Mouse (Mus musculus) CH12.LX (cell line): Measurements from ENCODE around the gene Dcx.

ENCODE experiments used
- CHD1 ChIP-seq: IDR thresholded peaks from 2 replicates; pipeline ENCODE4 v1.6.1; 2012; ENCODE audit warnings: low read depth, low read length, improper control_type of control experiment, inconsistent platforms
- CHD2 ChIP-seq: IDR thresholded peaks from 2 replicates; pipeline ENCODE4 v1.6.1; 2011; ENCODE audit warnings: low read length, improper control_type of control experiment
- CTCF ChIP-seq, 2 experiments: IDR thresholded peaks in 1 of 2; conservative IDR thresholded peaks in 1 of 2; 2 replicates each; pipeline ENCODE4 v1.5.1; 2011 to 2012; ENCODE audit warnings: low read depth in 2 of 2, low read length in 2 of 2, improper control_type of control experiment in 1 of 2, inconsistent platforms in 1 of 2, mild to moderate bottlenecking in 1 of 2, moderate library complexity in 1 of 2
- ELF1 ChIP-seq: IDR thresholded peaks from 2 replicates; pipeline ENCODE4 v1.6.1; 2014; ENCODE audit warnings: low read depth, mild to moderate bottlenecking, inconsistent platforms, low read length, improper control_type of control experiment
- EP300 ChIP-seq: IDR thresholded peaks from 2 replicates; pipeline ENCODE4 v1.6.1; 2011; ENCODE audit warnings: low read length, improper control_type of control experiment
- ETS1 ChIP-seq: conservative IDR thresholded peaks from 2 replicates; pipeline ENCODE4 v1.6.1; 2012; ENCODE audit warnings: low read depth, mild to moderate bottlenecking, inconsistent platforms, low read length, improper control_type of control experiment, moderate library complexity
- HCFC1 ChIP-seq: IDR thresholded peaks from 2 replicates; pipeline ENCODE4 v1.6.1; 2012; ENCODE audit warnings: low read depth, mild to moderate bottlenecking, inconsistent platforms, low read length, improper control_type of control experiment
- POLR2A ChIP-seq: IDR thresholded peaks from 2 replicates; pipeline ENCODE4 v1.6.1; 2011; ENCODE audit warnings: low read depth, mild to moderate bottlenecking, improper control_type of control experiment, low read length
- RAD21 ChIP-seq: IDR thresholded peaks from 2 replicates; pipeline ENCODE4 v1.6.1; 2011; ENCODE audit warnings: low read depth, mild to moderate bottlenecking, low read length, improper control_type of control experiment, moderate library complexity
- RCOR1 ChIP-seq: conservative IDR thresholded peaks from 2 replicates; pipeline ENCODE4 v1.6.1; 2012; ENCODE audit warnings: low read depth, mild to moderate bottlenecking, inconsistent platforms, low read length, improper control_type of control experiment
- TCF12 ChIP-seq: IDR thresholded peaks from 2 replicates; pipeline ENCODE4 v1.6.1; 2014; ENCODE audit warnings: low read depth, mild to moderate bottlenecking, inconsistent platforms, low read length, improper control_type of control experiment
- ZNF384 ChIP-seq: IDR thresholded peaks from 2 replicates; pipeline ENCODE4 v1.6.1; 2012; ENCODE audit warnings: low read depth, low read length, improper control_type of control experiment, inconsistent platforms

GRCm38 (mm10) chrX:143966249-143966648 is 33.1 kb upstream of the Dcx start:
- no peak for TF ChIP-seq POLR2A
- no peak for TF ChIP-seq CTCF (conservative IDR thresholded peaks at IDR 0.05 in 1 of 2, IDR thresholded peaks at IDR 0.05 in 1 of 2; ENCODE audit: low read depth in 2 of 2, low read length in 2 of 2)
- no peak for TF ChIP-seq ZNF384
- no peak for TF ChIP-seq RAD21
- TF ChIP-seq CHD1 = no peak
- no peak for TF ChIP-seq CHD2
- no peak for TF ChIP-seq TCF12
- no peak for TF ChIP-seq HCFC1
- TF ChIP-seq EP300 = no peak
- no peak; the same call in 1 of the 2 replicates for TF ChIP-seq ETS1
- no peak for TF ChIP-seq ELF1
- TF ChIP-seq RCOR1 = no peak
